In genomic region chr8:13644155-13644554, GRCm38 (mm10) we compare ENCODE assay signal across 9 mouse cellular contexts. TPM values are rescaled to one million over a fixed set of nuclear protein-coding genes. Genes with fewer than 3 reads are reported as not detected.
DNase-seq lines count a peak whose midpoint lies in the region; ATAC-seq lines count a peak whose summit lies in the region.
"Had no signal": no experiment of that assay in that cellular context is flagged by ENCODE, and none has a peak within 500 bp of the region (broad histone marks: within the 10 kb centered on the region; RNA-seq: fewer than 3 reads in every experiment).

No protein-coding gene starts in this region.

- H3K4me3 ChIP-seq in limb, embryonic 12.5 days (replicated peaks), result no peak overlapping the region
- no peak overlapping the region for H3K4me3 ChIP-seq in neural tube, embryonic 15.5 days (replicated peaks)
- H3K4me3 ChIP-seq: erythroblast, embryonic 14.5 days had no signal

- ATAC-seq in limb, embryonic 12.5 days (ENCODE audit: insufficient number of reproducible peaks, insufficient read depth, low FRiP score, low TSS enrichment, low read depth), result no peak
- no peak for ATAC-seq in neural tube, embryonic 15.5 days (ENCODE audit: low FRiP score)

- intact Hi-C loops in heart, postnatal 10 days (cut with DNase I), result no loop called here

- no peaks in the 10 kb centered on the region for H3K36me3 ChIP-seq in limb, embryonic 12.5 days
- H3K36me3 ChIP-seq in neural tube, embryonic 15.5 days, result no peaks in the 10 kb centered on the region

- peak overlapping the region; percentile 14; the same call in 1 of the 2 replicates for H3K27ac ChIP-seq in limb, embryonic 12.5 days
- peak overlapping the region; percentile 62 for H3K27ac ChIP-seq in neural tube, embryonic 15.5 days (replicated peaks)

- no peaks in the 10 kb centered on the region for H3K27me3 ChIP-seq in limb, embryonic 12.5 days
- H3K27me3 ChIP-seq in neural tube, embryonic 15.5 days (replicated peaks), result no peaks in the 10 kb centered on the region

- peak; percentile 54 for DNase-seq in adrenal gland, postnatal 10 days
- no peak for DNase-seq in adrenal gland, postnatal 25 days
- DNase-seq in urinary bladder, postnatal 14 days (ENCODE audit: low spot score), result peak; percentile 63
- no peak for DNase-seq in urinary bladder, postnatal 4 days (ENCODE audit: low spot score in 2 of 2)
- peak; percentile 63 to 70 for DNase-seq in heart, postnatal 10 days
- no peak for DNase-seq in ovary, postnatal 14 days (ENCODE audit: low spot score)

- no peaks in the 10 kb centered on the region for H3K9me3 ChIP-seq in limb, embryonic 12.5 days
- no peaks in the 10 kb centered on the region for H3K9me3 ChIP-seq in neural tube, embryonic 15.5 days (replicated peaks)

- H3K9ac ChIP-seq in limb, embryonic 12.5 days (replicated peaks), result no peak overlapping the region
- no peak overlapping the region for H3K9ac ChIP-seq in neural tube, embryonic 15.5 days (replicated peaks)

- H3K4me1 ChIP-seq in limb, embryonic 12.5 days (replicated peaks), result peaks cover 52% of the 10 kb centered on the region
- peaks cover 71% of the 10 kb centered on the region for H3K4me1 ChIP-seq in neural tube, embryonic 15.5 days

- 0 out of 2 replicates have a peak overlapping the region, but pooled peaks have one; percentile 0 for H3K4me2 ChIP-seq in limb, embryonic 12.5 days
- no peak overlapping the region; the same call in 1 of the 2 replicates for H3K4me2 ChIP-seq in neural tube, embryonic 15.5 days

- 6% methylated on average over 6 of the region's 6 CpGs for WGBS in limb, embryonic 12.5 days
- 10% methylated on average over 6 of the region's 6 CpGs for WGBS in neural tube, embryonic 15.5 days

RNA-seq across cellular contexts. Expression of gene Rasa3, which starts 33.2 kb away (rescaled TPM):
- total RNA-seq in adrenal gland, postnatal 10 days (2021), result 10 to 100 TPM; 32.5 to 39.5 TPM
- 39.2 and 63.9 TPM in 2 replicates for total RNA-seq in adrenal gland, postnatal 25 days (2021)
- 10 to 100 TPM; 22.3 to 25.1 TPM for total RNA-seq in heart, postnatal 10 days (2021)
- 20.2 and 24.9 TPM in 2 replicates for polyA plus RNA-seq in limb, embryonic 12.5 days (2016; fragmentation: Nextera tagmentation; extraction: Ambion mirVana)
- polyA plus RNA-seq in neural tube, embryonic 15.5 days (2015; fragmentation: Nextera tagmentation; extraction: Ambion mirVana), result 38.8 and 39.3 TPM in 2 replicates

Comparison
In these comparisons a context has a peak if more than half of its experiments do, and no peak if none do; other contexts are left out.
1. DNase-seq: peak in adrenal gland, postnatal 10 days (single experiment), urinary bladder, postnatal 14 days (single experiment) and heart, postnatal 10 days (2 of 2); none in adrenal gland, postnatal 25 days (single experiment), urinary bladder, postnatal 4 days (0 of 2) and ovary, postnatal 14 days (single experiment).